Mouse (Mus musculus) forebrain, embryonic 11.5 days (tissue): ENCODE data around the gene Morn1. TPM values are rescaled to one million over a fixed set of nuclear protein-coding genes. Genes with fewer than 3 reads are reported as not detected.

Source experiments
- ATAC-seq: fragments of 200-750 bp; cut with Nextera tagmentation; replicated peaks from 2 replicates; pipeline ENCODE4 v1.8.0; 2017; ENCODE audit warnings: moderate TSS enrichment; ENCODE audit not compliant: low FRiP score
- DNase-seq: peaks from one replicate; pipeline ENCODE4 v3.0.0-alpha.2; 2017; ENCODE audit warnings: low spot score
- H3K27ac ChIP-seq: fragments of 300-500 bp; sonication (generic); 2 replicates; pipeline ENCODE4 v1.5.1; 2014; ENCODE audit warnings: low read depth, low read length
- H3K27me3 ChIP-seq: fragments of 300-500 bp; sonication (generic); 2 replicates; pipeline ENCODE4 v1.6.1; 2014; ENCODE audit warnings: mild to moderate bottlenecking, low read length, mixed read lengths; ENCODE audit not compliant: control insufficient read depth, insufficient read depth
- H3K36me3 ChIP-seq: fragments of 300-500 bp; sonication (generic); 2 replicates; pipeline ENCODE4 v1.6.1; 2014; ENCODE audit warnings: mild to moderate bottlenecking, low read length, moderate library complexity, mixed read lengths; ENCODE audit not compliant: control insufficient read depth, insufficient read depth
- H3K4me1 ChIP-seq: fragments of 300-500 bp; sonication (generic); replicated peaks from 2 replicates; pipeline ENCODE4 v1.6.1; 2014; ENCODE audit warnings: low read length, mixed read lengths; ENCODE audit not compliant: control insufficient read depth, insufficient read depth
- H3K4me2 ChIP-seq: fragments of 300-500 bp; sonication (generic); 2 replicates; pipeline ENCODE4 v1.6.1; 2014; ENCODE audit warnings: low read depth, mild to moderate bottlenecking, low read length, moderate library complexity, mixed read lengths; ENCODE audit not compliant: severe bottlenecking
- H3K4me3 ChIP-seq: fragments of 300-500 bp; sonication (generic); 2 replicates; pipeline ENCODE4 v1.5.1; 2014; ENCODE audit warnings: low read depth, low read length
- H3K9ac ChIP-seq: fragments of 300-500 bp; sonication (generic); 2 replicates; pipeline ENCODE4 v1.6.1; 2014; ENCODE audit warnings: low read length
- H3K9me3 ChIP-seq: fragments of 300-500 bp; sonication (generic); 2 replicates; pipeline ENCODE4 v1.6.1; 2016; ENCODE audit warnings: low read length, mixed read lengths; ENCODE audit not compliant: control insufficient read depth
- WGBS: fragments of 180-500 bp; shearing (Covaris S2); extraction: QIAGEN DNeasy Blood & Tissue Kit; methylation state at CpG from one replicate; pipeline ENCODE4 v1.1.7; 2014; 5-methylcytosine and 5-hydroxymethylcytosine counted together
- polyA plus RNA-seq: library from polyadenylated mRNA; unstranded; fragments of >200 nt; fragmentation: Nextera tagmentation; extraction: Ambion mirVana; gene quantifications from 2 replicates; pipeline ENCODE4 v1.2.1, GENCODE M21; 2014

The Morn1 gene
- polyA plus RNA-seq, 1 experiment from 2014 or later, result 4.8 TPM

DNA sequence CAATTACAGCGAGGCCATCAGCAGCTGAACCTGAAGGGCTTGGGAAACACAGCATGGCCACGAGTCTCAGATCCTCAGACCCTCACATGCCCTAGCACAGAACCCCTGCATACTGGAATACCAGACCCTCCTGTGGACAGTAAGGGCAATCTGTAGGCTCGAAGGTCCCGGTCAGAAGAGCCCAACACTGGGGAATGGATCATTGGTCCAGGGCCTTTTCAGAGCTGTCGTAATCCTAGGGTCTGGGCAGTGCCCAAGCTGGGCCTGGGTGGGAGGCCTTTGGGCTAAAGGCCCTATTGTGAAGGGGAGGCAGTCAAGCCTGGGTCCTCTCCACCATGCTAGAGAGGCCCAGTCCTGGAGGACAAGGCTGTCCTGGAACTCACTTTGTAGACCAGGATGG, 56.5 kb downstream of the Morn1 start:
- peaks cover 11% of the 10 kb centered on the region for H3K4me1 ChIP-seq
- ATAC-seq, result no peak
- H3K9me3 ChIP-seq, result no peaks in the 10 kb centered on the region
- no peak overlapping the region for H3K4me2 ChIP-seq
- 86% methylated on average over 5 of the region's 5 CpGs for WGBS
- H3K9ac ChIP-seq, result no peak overlapping the region
- H3K36me3 ChIP-seq, result no peaks in the 10 kb centered on the region
- H3K27ac ChIP-seq, result no peak overlapping the region
- no peak overlapping the region for H3K4me3 ChIP-seq
- no peaks in the 10 kb centered on the region for H3K27me3 ChIP-seq
- no peak for DNase-seq

- DNase-seq (no peak), ATAC-seq (no peak)
- Histone ChIP-seq H3K36me3 (no peaks in the 10 kb centered on the region), H3K4me2 (no peak overlapping the region), H3K9ac (peak overlapping the region; percentile 39; the same call in 1 of the 2 replicates), H3K4me3 (no peak overlapping the region), H3K27me3 (no peaks in the 10 kb centered on the region), H3K4me1 (peaks cover 11% of the 10 kb centered on the region), H3K27ac (peak overlapping the region; percentile 37), H3K9me3 (no peaks in the 10 kb centered on the region)
- WGBS, result 74% methylated on average over 2 of the region's 2 CpGs
Observed at GRCm38 (mm10) chr4:155143411-155143810, 57.0 kb downstream of the Morn1 start.

DNA sequence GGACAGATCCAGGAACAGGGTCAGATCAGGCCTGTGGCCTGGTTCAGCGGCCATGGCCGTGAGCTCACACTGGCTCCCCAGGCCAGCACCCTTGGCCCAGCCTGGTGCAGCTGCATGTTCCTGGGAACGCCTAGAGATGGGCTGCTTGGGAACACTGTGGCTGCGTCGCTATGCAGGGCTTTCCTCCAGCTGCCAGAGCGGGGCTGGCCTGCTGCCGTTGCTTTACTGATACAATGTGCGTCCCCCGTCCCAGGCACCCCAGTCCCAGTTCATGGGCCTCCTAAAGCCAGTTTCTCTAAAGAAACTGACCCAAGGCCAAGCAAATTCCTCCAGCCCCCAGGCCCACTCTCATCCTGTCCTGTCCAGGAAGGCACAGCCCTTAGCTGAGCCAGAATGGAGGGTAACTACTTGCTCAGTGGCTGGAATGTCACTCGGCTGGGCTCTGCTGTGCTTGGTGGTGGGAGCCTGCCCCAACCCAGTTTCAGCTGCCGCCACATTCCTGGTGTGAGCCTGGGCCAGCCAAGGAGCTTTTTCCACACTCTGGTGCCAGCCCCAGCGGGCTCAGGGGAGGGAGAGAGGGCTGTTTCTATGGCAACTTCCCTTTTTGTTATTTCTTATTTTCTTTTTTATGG, 57.6 kb downstream of the Morn1 start:
- 43% methylated on average over 12 of the region's 12 CpGs for WGBS
- peaks cover 11% of the 10 kb centered on the region for H3K4me1 ChIP-seq
- H3K4me2 ChIP-seq, result no peak overlapping the region
- H3K4me3 ChIP-seq, result no peak overlapping the region
- peak; percentile 74 for ATAC-seq
- no peaks in the 10 kb centered on the region for H3K27me3 ChIP-seq
- H3K27ac ChIP-seq, result peak overlapping the region; percentile 37
- no peaks in the 10 kb centered on the region for H3K9me3 ChIP-seq
- H3K36me3 ChIP-seq, result no peaks in the 10 kb centered on the region
- peak; percentile 69 for DNase-seq
- H3K9ac ChIP-seq, result peak overlapping the region; percentile 39

DNA sequence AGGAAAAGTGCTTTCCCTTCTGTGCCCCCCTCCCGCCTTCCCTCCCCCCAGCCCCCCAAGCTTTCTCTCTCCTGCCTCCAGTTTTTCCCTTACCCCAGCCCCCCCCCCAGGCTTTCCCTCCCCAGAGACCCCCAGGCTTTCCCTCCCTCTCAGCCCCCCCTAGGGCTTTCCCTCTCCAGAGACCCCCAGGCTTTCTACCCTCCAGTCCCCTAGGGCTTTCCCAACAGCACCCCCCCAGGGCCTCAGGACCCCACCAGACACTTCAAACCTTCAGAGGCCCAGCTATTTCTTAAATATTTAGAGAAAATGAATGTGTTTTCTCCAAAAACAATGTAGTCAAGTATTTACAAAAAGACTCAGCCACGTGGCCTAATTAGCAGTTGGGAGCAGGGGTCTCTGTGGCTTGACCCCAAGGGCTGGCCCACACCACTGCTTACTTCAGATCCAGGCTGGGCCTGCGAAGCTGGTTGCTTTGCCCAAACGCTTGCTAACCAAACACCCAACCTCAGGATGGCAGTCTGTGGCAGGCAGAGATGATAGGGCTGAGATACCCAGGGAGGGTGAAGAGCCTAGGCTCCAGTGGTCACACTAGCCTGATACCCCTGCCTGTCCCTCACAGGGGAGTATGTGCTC, 58.3 kb downstream of the Morn1 start:
- Histone ChIP-seq H3K4me2 (no peak overlapping the region), H3K36me3 (no peaks in the 10 kb centered on the region), H3K4me3 (no peak overlapping the region), H3K9me3 (no peaks in the 10 kb centered on the region), H3K27me3 (no peaks in the 10 kb centered on the region), H3K4me1 (peaks cover 11% of the 10 kb centered on the region), H3K9ac (no peak overlapping the region), H3K27ac (no peak overlapping the region)
- DNase-seq (peak; percentile 52), ATAC-seq (no peak)
- WGBS, result 48% methylated on average over 4 of the region's 4 CpGs

GRCm38 (mm10) chr4:155146107-155146823, 59.9 kb downstream of the Morn1 start:
- H3K27ac ChIP-seq, result no peak overlapping the region
- H3K9me3 ChIP-seq, result no peaks in the 10 kb centered on the region
- 77% methylated on average over 14 of the region's 14 CpGs for WGBS
- no peak for ATAC-seq
- H3K4me3 ChIP-seq, result no peak overlapping the region
- H3K27me3 ChIP-seq, result peaks cover 2% of the 10 kb centered on the region; the same call in 1 of the 2 replicates
- no peak overlapping the region for H3K9ac ChIP-seq
- no peak for DNase-seq
- H3K36me3 ChIP-seq, result no peaks in the 10 kb centered on the region
- H3K4me2 ChIP-seq, result no peak overlapping the region
- peaks cover 21% of the 10 kb centered on the region for H3K4me1 ChIP-seq

DNA sequence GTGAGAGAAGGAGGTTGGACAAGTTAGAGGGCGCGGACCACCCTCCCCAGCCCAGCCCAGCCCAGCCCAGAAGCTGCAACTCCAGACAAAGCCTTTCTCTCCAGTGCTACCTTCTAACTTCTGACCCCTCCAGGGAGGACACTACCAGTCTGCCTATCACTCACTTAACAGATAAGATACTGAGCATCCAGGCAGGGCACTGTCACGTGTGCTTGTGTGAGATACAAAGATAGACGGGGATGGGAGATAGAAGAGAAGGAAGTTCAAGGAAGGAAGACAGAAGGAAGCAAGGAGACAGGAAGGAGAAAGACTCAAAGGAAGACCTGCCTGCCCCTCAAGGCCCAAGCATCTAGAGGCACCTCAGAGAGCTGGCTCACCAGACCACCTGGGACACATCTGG, 62.1 kb downstream of the Morn1 start:
- DNase-seq, result no peak

GRCm38 (mm10) chr4:155148910-155149698, 62.7 kb downstream of the Morn1 start:
- 82% methylated on average over 8 of the region's 8 CpGs for WGBS
- no peak overlapping the region for H3K4me3 ChIP-seq
- H3K4me2 ChIP-seq, result no peak overlapping the region
- H3K27me3 ChIP-seq, result peaks cover 2% of the 10 kb centered on the region; the same call in 1 of the 2 replicates
- peaks cover 15% of the 10 kb centered on the region for H3K4me1 ChIP-seq
- H3K27ac ChIP-seq, result no peak overlapping the region
- H3K9ac ChIP-seq, result no peak overlapping the region
- ATAC-seq (no peak), DNase-seq (peak; percentile 47)
- no peaks in the 10 kb centered on the region for H3K36me3 ChIP-seq
- H3K9me3 ChIP-seq, result no peaks in the 10 kb centered on the region

More for the DNA sequence above, 62.1 kb downstream of the Morn1 start:
- Histone ChIP-seq H3K4me2 (no peak overlapping the region), H3K4me3 (no peak overlapping the region), H3K27me3 (peaks cover 2% of the 10 kb centered on the region; the same call in 1 of the 2 replicates), H3K9me3 (no peaks in the 10 kb centered on the region), H3K27ac (no peak overlapping the region), H3K9ac (no peak overlapping the region), H3K36me3 (no peaks in the 10 kb centered on the region), H3K4me1 (peaks cover 21% of the 10 kb centered on the region)
- ATAC-seq, result no peak
- 86% methylated on average over 4 of the region's 4 CpGs for WGBS

GRCm38 (mm10) chr4:155149941-155150275, 63.5 kb downstream of the Morn1 start:
- Histone ChIP-seq H3K27me3 (peaks cover 2% of the 10 kb centered on the region; the same call in 1 of the 2 replicates), H3K9ac (no peak overlapping the region; the same call in 1 of the 2 replicates), H3K9me3 (no peaks in the 10 kb centered on the region), H3K4me3 (no peak overlapping the region), H3K36me3 (no peaks in the 10 kb centered on the region), H3K27ac (no peak overlapping the region), H3K4me2 (no peak overlapping the region; the same call in 1 of the 2 replicates), H3K4me1 (peaks cover 10% of the 10 kb centered on the region)
- DNase-seq, result peak; percentile 48
- 75% methylated on average over 6 of the region's 6 CpGs for WGBS
- ATAC-seq, result no peak
